Mouse (Mus musculus) embryonic fibroblast, embryonic 13.5 days (primary cell): ENCODE measurements around the gene Cd38. TPM values are rescaled to one million over a fixed set of nuclear protein-coding genes. Genes with fewer than 3 reads are reported as not detected.
"Not testable (repeated sequence)": the region's sequence is repeated elsewhere in the genome, so short reads cannot be mapped to it uniquely, and the experiment has no call there.

ENCODE experiments used
- H3K27ac ChIP-seq: 2 replicates; pipeline ENCODE4 v1.5.1; 2012; ENCODE audit warnings: low read length, control low read depth, inconsistent platforms; ENCODE audit not compliant: insufficient read depth
- H3K4me1 ChIP-seq: 2 replicates; pipeline ENCODE4 v1.6.1; 2011; ENCODE audit warnings: low read length; ENCODE audit not compliant: control insufficient read depth, insufficient read depth
- H3K4me3 ChIP-seq: 2 replicates; pipeline ENCODE4 v1.5.1; 2011; ENCODE audit warnings: mild to moderate bottlenecking, control low read depth, low read length; ENCODE audit not compliant: insufficient read depth
- CTCF ChIP-seq: IDR thresholded peaks from 2 replicates; pipeline ENCODE4 v1.5.1; 2011; ENCODE audit warnings: mild to moderate bottlenecking, control low read depth, low read length, moderate library complexity, borderline replicate concordance; ENCODE audit not compliant: insufficient read depth
- POLR2A ChIP-seq: IDR thresholded peaks from 2 replicates; pipeline ENCODE4 v1.6.1; 2011; ENCODE audit warnings: low read depth, mild to moderate bottlenecking, control low read depth, low read length, moderate library complexity
- polyA plus RNA-seq: library from polyadenylated mRNA; stranded (reverse); fragments of >200 nt; gene quantifications from 2 replicates; pipeline ENCODE4 v1.2.4, GENCODE M21; 2011; ENCODE audit warnings: low read depth; ENCODE audit not compliant: missing spikeins, insufficient read length

Cd38 gene
- polyA plus RNA-seq, 1 experiment = 7.9 TPM

DNA sequence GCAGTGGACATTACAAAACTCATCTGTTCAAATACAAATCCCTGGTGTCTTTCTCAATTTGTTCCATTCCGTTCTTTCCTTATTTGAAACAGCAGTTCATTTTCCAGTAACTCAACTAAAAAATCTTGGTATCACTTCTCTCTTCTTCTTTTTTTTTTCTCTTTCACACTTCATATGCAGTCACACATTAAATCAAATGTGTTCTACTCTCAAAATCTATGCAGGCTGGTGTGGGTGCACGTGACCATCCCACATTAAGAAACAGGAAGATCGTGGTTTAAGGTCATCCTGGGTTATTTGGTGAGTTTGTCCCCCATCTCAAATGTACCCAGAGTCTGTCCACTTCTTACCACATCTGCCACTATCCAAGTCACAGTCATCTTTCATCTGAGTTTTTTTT, 13.7 kb downstream of the Cd38 start:
- Histone ChIP-seq H3K27ac (no peak overlapping the region), H3K4me3 (no peak overlapping the region), H3K4me1 (no peaks in the 10 kb centered on the region)
- no peak for TF ChIP-seq CTCF
- no peak for TF ChIP-seq POLR2A

DNA sequence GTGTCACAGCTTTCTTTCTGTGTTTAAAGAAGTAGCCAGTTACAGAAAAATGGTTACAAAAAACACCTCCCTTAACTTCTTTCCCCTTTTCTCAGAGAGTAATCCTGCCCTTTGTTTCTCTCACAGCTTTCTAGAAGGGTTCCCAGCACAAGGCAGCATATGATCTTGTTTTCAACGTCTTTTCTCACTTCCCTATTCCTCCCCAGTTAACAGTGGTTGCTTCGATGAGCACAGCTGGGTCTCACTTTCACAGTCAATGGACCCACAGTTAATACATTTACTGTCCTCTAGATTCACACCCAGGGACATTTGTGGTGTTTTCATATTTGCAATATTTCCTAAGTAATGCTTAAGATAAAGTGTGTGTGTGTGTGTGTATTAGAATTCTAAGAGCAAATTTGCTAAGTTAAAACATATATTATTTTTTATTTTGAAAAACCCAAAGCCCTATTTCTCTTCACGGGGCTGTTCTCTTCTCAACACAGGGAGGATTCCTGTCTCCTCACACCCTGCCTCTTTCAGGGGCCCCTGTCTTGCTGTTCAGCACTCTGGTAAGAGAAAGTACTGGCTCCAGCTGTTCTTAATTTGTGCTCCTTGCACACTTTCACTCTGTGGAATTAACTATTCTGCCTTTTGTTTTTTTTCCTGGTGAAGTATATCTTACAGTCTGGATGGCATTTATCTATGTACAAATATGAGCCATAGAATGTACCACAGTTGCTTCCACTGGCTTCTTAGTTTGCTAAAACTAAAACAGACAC, 16.9 kb downstream of the Cd38 start:
- TF ChIP-seq CTCF (no peak), POLR2A (no peak)
- H3K4me3 ChIP-seq = no peak overlapping the region
- H3K27ac ChIP-seq = no peak overlapping the region
- no peaks in the 10 kb centered on the region for H3K4me1 ChIP-seq

DNA sequence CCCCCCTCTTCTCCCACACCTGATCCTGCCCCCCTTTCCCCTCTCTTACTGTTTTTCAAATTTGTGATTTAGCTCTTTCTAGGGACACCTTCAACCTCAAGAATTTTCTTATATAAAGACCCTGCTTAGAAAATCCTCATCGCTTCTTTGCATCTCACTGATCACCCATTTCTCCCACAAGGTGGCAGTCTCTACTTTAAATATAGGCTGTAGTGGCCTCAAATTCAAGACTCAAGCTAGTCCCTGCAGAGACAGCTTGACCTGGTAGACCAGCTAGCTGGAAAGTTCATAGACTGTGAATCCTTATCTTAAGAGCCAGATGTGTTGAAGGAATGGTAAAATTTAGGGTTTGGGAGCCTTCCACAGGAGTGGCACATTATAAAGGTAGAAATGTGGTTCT, 24.0 kb downstream of the Cd38 start:
- H3K4me1 ChIP-seq = peaks cover 5% of the 10 kb centered on the region; the same call in 1 of the 2 replicates
- H3K27ac ChIP-seq = no peak overlapping the region
- TF ChIP-seq CTCF (no peak), POLR2A (no peak)
- no peak overlapping the region for H3K4me3 ChIP-seq

DNA sequence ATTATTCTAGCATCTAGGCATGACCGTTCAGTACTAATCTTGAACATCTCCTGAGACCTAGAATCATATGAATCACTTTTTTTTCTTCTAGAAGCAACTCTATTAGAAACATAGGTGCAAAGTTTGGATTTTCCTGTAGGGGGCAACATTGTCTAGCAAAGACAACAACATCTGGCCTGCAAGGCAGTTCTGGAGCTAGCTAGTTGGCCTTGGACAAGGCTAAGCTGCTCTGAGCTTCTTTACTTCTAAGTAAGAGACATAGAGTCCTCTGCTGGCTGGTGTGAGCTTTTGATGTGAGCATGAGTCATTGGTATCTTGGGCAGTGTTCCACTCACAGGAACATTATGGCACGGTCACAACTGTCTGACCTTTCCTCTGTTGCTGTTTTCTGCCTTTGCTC, 25.8 kb downstream of the Cd38 start:
- Histone ChIP-seq H3K4me3 (no peak overlapping the region), H3K4me1 (peaks cover 5% of the 10 kb centered on the region; the same call in 1 of the 2 replicates), H3K27ac (no peak overlapping the region)
- TF ChIP-seq POLR2A = no peak
- TF ChIP-seq CTCF = 0 out of 2 replicates have a peak, but pooled peaks have one; percentile 11

DNA sequence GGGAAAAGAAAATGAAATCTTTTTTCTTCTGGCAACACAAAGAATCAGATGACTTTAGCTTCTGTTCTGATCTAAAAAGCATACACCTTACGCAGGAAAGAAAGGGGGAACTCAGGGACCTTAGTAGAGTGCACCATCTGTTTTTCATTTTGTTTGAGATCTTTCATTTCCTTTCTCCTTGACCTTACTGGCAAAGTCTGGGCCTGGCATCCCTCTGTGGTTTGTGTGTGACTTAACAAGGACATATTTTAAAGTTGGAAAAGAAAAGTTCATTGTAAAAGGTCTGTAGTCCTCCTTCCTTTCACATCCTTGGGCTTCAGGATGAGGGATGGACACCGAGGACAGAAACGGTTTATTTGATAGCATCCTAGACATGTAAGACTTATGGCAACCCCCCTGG, 27.6 kb downstream of the Cd38 start:
- Histone ChIP-seq H3K4me3 (no peak overlapping the region), H3K27ac (peak overlapping the region; percentile 71), H3K4me1 (peaks cover 5% of the 10 kb centered on the region; the same call in 1 of the 2 replicates)
- TF ChIP-seq CTCF = no peak
- no peak for TF ChIP-seq POLR2A

DNA sequence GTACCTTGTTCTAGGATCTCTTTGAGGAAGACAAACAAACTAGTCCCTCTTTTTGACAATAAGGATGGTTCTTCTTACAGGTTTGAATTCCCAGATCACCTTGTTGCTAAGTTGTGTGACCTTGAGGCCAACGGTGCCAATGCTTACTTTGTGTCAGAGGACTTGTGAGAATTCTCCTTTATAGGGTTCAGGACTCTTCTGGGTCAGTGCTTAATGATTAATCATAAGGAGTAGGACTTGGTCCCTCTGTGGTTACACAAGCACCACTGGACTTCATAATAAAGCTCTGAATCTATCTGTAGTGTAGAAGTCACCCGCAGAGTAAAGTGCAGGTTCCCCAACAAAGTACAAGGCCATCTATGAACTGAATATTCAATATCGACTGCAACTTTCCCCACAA, 36.3 kb downstream of the Cd38 start:
- Histone ChIP-seq H3K4me1 (no peaks in the 10 kb centered on the region), H3K27ac (no peak overlapping the region), H3K4me3 (no peak overlapping the region)
- TF ChIP-seq CTCF = no peak
- TF ChIP-seq POLR2A = no peak

DNA sequence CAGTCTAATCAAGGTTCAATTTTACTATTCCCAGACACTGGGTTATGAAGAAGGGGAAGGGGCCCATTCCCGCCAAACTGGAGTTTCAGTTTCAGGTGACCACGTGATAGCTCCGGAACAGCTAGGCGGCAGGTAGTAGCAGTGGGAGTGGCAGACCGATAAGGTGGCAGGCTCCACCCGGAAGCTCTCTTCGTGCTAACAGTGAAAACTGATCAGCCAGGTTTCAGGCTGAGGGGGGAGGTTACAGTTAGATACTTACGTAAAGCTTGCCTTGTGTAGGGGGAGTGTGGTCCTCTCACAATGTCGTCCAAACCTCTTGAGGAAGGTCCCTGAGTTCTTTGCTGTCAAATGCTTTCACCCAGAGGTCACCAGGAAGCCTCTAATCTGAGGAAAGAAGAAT, 40.9 kb downstream of the Cd38 start:
- Histone ChIP-seq H3K4me1 (no peaks in the 10 kb centered on the region), H3K4me3 (no peak overlapping the region), H3K27ac (no peak overlapping the region)
- TF ChIP-seq POLR2A = no peak
- TF ChIP-seq CTCF = no peak

DNA sequence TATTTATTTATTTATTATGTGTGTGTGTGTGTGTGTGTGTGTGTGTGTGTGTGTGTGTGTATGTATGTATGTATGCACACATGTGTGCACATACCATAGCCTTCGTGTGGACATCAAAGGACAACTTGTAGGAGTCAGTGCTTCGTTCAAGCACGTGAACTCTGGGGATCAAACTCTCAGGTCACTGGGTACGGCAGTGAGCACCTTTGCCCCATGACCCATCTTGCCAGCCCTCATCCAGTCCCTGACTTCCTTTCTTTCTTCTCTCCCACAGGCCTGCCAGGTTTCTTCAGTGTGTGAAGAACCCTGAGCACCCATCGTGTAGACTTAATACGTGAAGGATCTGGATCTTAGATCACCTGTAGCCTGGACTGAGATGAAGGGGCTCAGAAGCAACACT, 41.7 kb downstream of the Cd38 start:
- Histone ChIP-seq H3K27ac (no peak overlapping the region), H3K4me1 (no peaks in the 10 kb centered on the region)
- TF ChIP-seq CTCF (no peak), POLR2A (no peak)

DNA sequence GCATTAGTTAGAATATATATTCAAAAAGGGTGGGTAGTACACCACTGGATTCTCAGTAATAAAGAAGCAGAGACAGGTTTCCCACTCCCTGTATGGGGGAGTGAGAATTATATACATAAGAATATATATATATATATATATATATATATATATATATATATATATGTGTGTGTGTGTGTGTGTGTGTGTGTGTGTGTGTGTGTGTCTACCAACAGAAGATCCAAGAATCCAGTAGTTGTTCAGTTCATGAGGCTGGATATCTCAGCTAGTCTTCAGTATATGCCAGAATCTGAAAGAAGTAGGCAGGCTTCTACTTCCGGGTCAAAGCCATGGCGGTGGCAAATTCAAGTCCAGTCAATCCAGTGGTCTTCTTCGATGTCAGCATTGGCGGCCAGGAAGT, 44.5 kb downstream of the Cd38 start, which contains the start of gene Gm7879:
Gene Gm7879, plus strand, starts transcription at position 301 of the 400 bp plus-strand sequence.
- H3K4me1 ChIP-seq, H3K27ac ChIP-seq: not testable (repeated sequence)

More for the DNA sequence above, 41.7 kb downstream of the Cd38 start:
- H3K4me3 ChIP-seq = no peak overlapping the region

DNA sequence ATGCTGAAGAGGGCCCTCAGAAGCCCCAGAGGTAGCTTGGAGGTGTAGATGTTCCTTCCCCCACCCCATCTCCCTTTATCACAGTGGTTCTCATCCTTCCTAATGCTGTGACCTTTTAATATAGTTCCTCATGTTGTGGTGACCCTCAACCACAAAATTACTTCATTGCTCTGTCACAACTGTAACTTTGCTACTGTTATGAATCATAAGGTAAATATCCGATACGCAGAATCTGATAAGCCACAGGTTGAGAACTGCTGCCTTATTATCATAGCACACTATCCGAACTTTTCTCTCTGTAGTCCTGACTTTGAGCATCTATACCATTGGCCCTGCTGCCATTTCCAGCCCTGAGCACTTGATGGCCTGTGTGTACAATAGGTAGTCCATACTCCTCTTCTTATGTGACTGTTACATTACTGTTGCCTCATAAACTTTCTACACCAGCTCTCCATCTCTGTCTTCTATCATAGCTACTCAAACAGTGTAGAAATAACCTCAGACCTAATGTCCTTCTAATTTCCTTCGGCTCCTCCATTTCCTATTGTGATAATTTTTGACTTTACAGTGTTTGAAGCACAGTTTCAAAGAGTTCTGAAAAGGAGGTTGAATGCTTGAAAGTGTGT, 47.0 kb downstream of the Cd38 start:
- Histone ChIP-seq H3K27ac (no peak overlapping the region), H3K4me3 (no peak overlapping the region), H3K4me1 (no peaks in the 10 kb centered on the region)
- TF ChIP-seq POLR2A (no peak), CTCF (no peak)

More for the DNA sequence above, 44.5 kb downstream of the Cd38 start, which contains the start of gene Gm7879:
- not testable (repeated sequence) for H3K4me3 ChIP-seq
